Mouse (Mus musculus): ENCODE results near the gene Rbfox2.

GRCm38 (mm10) chr15:77338451-77338850 lies 31.6 kb upstream of the Rbfox2 start:
- no peak for TF ChIP-seq CTCF (IDR thresholded peaks at IDR 0.05; ENCODE audit: low read depth)
- TF ChIP-seq EP300 (optimal IDR thresholded peaks at IDR 0.05), result no peak
